Mouse (Mus musculus) brain, embryonic 14.5 days (tissue): Measurements from ENCODE around the gene Mrnip.

Experiments
- CTCF ChIP-seq: fragments of 200-500 bp; IDR thresholded peaks from 2 replicates; pipeline ENCODE4 v1.5.1; 2012; ENCODE audit warnings: inconsistent platforms, mild to moderate bottlenecking, moderate library complexity, borderline replicate concordance; ENCODE audit not compliant: insufficient read depth, insufficient read length; ENCODE audit errors: extremely low read depth
- POLR2A ChIP-seq: fragments of 200-500 bp; IDR thresholded peaks from 2 replicates; pipeline ENCODE4 v1.6.1; 2012; ENCODE audit warnings: mild to moderate bottlenecking, inconsistent platforms, borderline replicate concordance; ENCODE audit not compliant: poor library complexity, insufficient read depth, insufficient read length, severe bottlenecking; ENCODE audit errors: extremely low read depth

DNA sequence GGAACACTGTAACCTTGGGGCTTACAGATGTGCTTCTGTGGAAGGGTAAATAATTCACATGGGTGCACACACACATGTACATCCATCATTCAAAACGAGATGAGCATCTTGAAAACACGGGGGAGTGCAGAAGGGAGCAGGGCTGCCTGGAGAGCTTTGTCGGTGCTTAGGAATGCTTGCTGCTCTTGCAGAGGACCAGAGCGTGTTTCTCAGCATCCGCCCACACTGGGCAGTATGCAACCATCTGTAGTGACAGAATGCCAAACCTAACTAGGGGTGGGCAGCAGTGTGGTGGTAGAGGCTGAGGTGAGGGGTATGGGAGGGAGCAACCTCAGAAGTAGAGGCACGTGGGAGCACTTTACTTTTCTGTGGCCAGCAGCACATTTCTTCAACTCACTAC, 2.9 kb downstream of the Mrnip start:
- no peak for TF ChIP-seq POLR2A
- TF ChIP-seq CTCF = no peak
